In the genomic region with DNA sequence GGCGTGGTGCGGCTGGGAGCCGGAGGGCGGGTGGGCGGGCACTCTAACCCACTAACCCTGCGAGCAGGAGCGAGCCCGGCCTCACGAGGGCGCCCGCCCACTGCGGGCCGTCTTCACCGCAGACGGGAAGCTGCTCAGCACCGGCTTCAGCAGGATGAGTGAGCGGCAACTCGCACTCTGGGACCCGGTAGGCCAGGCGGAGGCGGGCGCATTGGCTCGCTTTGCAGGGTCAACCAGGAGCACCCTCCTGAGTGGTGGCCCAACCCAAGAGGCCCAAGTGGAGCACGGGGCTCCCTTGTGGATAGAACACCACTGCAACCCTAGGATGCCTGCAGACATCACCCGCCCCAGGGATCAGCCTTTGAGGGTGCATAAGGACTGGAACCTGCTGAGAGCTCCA, we compare ENCODE assay signal across 8 mouse cellular contexts. TPM values are rescaled to one million over a fixed set of nuclear protein-coding genes. Genes with fewer than 3 reads are reported as not detected.
DNase-seq lines count a peak whose midpoint lies in the region; ATAC-seq and TF ChIP-seq lines count a peak whose summit lies in the region.

No protein-coding gene starts in this region.

- no peaks in the 10 kb centered on the region; the same call in none of the 2 replicates for H3K27me3 ChIP-seq in forebrain, postnatal 0 days (ENCODE audit: insufficient read depth, low read length)
- peaks cover 66% of the 10 kb centered on the region for H3K27me3 ChIP-seq in hindbrain, embryonic 12.5 days

- WGBS in forebrain, postnatal 0 days, result 3% methylated on average over 25 of the region's 25 CpGs
- 2% methylated on average over 25 of the region's 25 CpGs for WGBS in hindbrain, embryonic 12.5 days

- H3K4me1 ChIP-seq in forebrain, postnatal 0 days (ENCODE audit: insufficient read depth), result peaks cover 5% of the 10 kb centered on the region
- peaks cover 14% of the 10 kb centered on the region for H3K4me1 ChIP-seq in hindbrain, embryonic 12.5 days

- H3K36me3 ChIP-seq in forebrain, postnatal 0 days (ENCODE audit: insufficient read depth), result peaks cover 21% of the 10 kb centered on the region
- H3K36me3 ChIP-seq in hindbrain, embryonic 12.5 days, result peaks cover 17% of the 10 kb centered on the region

- no peak overlapping the region for H3K4me3 ChIP-seq in forebrain, postnatal 0 days (ENCODE audit: low read depth, low read length)
- H3K4me3 ChIP-seq in hindbrain, embryonic 12.5 days, result no peak overlapping the region

- DNase-seq in cerebellum, postnatal 25 days, result peak; percentile 67 to 83
- no peak for DNase-seq in cerebellum, adult 8-10 months
- DNase-seq in adrenal gland, adult 2 months, result peak; percentile 87
- no peak for DNase-seq in forebrain, postnatal 0 days
- DNase-seq in layer of hippocampus, postnatal 36 days, result peak; percentile 63 to 73
- DNase-seq in spleen, postnatal 4 days (ENCODE audit: low spot score in 2 of 2), result peak; percentile 78 to 90

- H3K9me3 ChIP-seq in forebrain, postnatal 0 days (ENCODE audit: low read length), result no peaks in the 10 kb centered on the region
- H3K9me3 ChIP-seq in hindbrain, embryonic 12.5 days (replicated peaks), result no peaks in the 10 kb centered on the region

- no peak overlapping the region for H3K9ac ChIP-seq in forebrain, postnatal 0 days
- peak overlapping the region; percentile 13; the same call in 1 of the 2 replicates for H3K9ac ChIP-seq in hindbrain, embryonic 12.5 days

- ATAC-seq in forebrain, postnatal 0 days, result peak; percentile 46; the same call in 1 of the 2 replicates
- ATAC-seq in hindbrain, embryonic 12.5 days (ENCODE audit: low FRiP score), result no peak
- ATAC-seq in megakaryocyte, adult 5-6 weeks (ENCODE audit: poor library complexity, severe bottlenecking), result peak; percentile 82

- H3K27ac ChIP-seq in forebrain, postnatal 0 days (ENCODE audit: low read depth, low read length), result no peak overlapping the region
- no peak overlapping the region for H3K27ac ChIP-seq in hindbrain, embryonic 12.5 days

- H3K4me2 ChIP-seq in forebrain, postnatal 0 days (ENCODE audit: low read depth), result no peak overlapping the region
- peak overlapping the region; percentile 9; the same call in 1 of the 2 replicates for H3K4me2 ChIP-seq in hindbrain, embryonic 12.5 days (replicated peaks)

- TF ChIP-seq CTCF in forebrain, postnatal 0 days (IDR thresholded peaks at IDR 0.05; ENCODE audit: low read depth), result no peak

RNA-seq across cellular contexts. Expression of a gene that starts 4.9 kb away (rescaled TPM):
- 1 to 10 TPM; 1.3 to 2.0 TPM for total RNA-seq in adrenal gland, adult 2 months (2021)
- polyA plus RNA-seq in adrenal gland, adult 2 months (2012; rRNA removed), result 6.0 and 9.2 TPM in 2 replicates
- 0.43 and 0.54 TPM in 2 replicates for total RNA-seq in forebrain, postnatal 0 days (2014; rRNA removed)
- 0.12 and 0.28 TPM in 2 replicates for polyA plus RNA-seq in forebrain, postnatal 0 days (2015; fragmentation: Nextera tagmentation; extraction: Ambion mirVana)
- 0.09 and 0.52 TPM in 2 replicates for polyA plus RNA-seq in hindbrain, embryonic 12.5 days (2016; fragmentation: Nextera tagmentation; extraction: Ambion mirVana)
- 10 to 100 TPM; 12.5 to 15.9 TPM for total RNA-seq in layer of hippocampus, postnatal 36 days (2021)
- 0.09 and 0.21 TPM in 2 replicates for total RNA-seq in megakaryocyte, adult 5-6 weeks (2015)
- not detected in 2 replicates for total RNA-seq in megakaryocyte, adult 5-6 weeks (2017)

RNA-seq across cellular contexts. Expression of a gene that starts 22.3 kb away (rescaled TPM):
- total RNA-seq in adrenal gland, adult 2 months (2021), result 1 to 10 TPM; 6.0 to 7.3 TPM
- 24.7 and 27.8 TPM in 2 replicates for polyA plus RNA-seq in adrenal gland, adult 2 months (2012; rRNA removed)
- 81.7 and 81.9 TPM in 2 replicates for total RNA-seq in forebrain, postnatal 0 days (2014; rRNA removed)
- polyA plus RNA-seq in forebrain, postnatal 0 days (2015; fragmentation: Nextera tagmentation; extraction: Ambion mirVana), result 55.4 and 56.8 TPM in 2 replicates
- polyA plus RNA-seq in hindbrain, embryonic 12.5 days (2016; fragmentation: Nextera tagmentation; extraction: Ambion mirVana), result 28.3 and 29.2 TPM in 2 replicates
- total RNA-seq in layer of hippocampus, postnatal 36 days (2021), result 10 to 100 TPM; 83.2 to 88.4 TPM
- 2.0 and 2.1 TPM in 2 replicates for total RNA-seq in megakaryocyte, adult 5-6 weeks (2015)
- total RNA-seq in megakaryocyte, adult 5-6 weeks (2017), result 2.8 and 9.1 TPM in 2 replicates

RNA-seq across cellular contexts. Expression of a gene that starts 26.2 kb away (rescaled TPM):
- 10 to 100 TPM; 42.1 to 48.8 TPM for total RNA-seq in adrenal gland, adult 2 months (2021)
- polyA plus RNA-seq in adrenal gland, adult 2 months (2012; rRNA removed), result 69.5 and 72.1 TPM in 2 replicates
- 91.2 and 126 TPM in 2 replicates for total RNA-seq in forebrain, postnatal 0 days (2014; rRNA removed)
- 20.1 and 22.1 TPM in 2 replicates for polyA plus RNA-seq in forebrain, postnatal 0 days (2015; fragmentation: Nextera tagmentation; extraction: Ambion mirVana)
- 10.9 and 13.4 TPM in 2 replicates for polyA plus RNA-seq in hindbrain, embryonic 12.5 days (2016; fragmentation: Nextera tagmentation; extraction: Ambion mirVana)
- 100 to 1,000 TPM; 284 to 288 TPM for total RNA-seq in layer of hippocampus, postnatal 36 days (2021)
- 17.6 and 20.0 TPM in 2 replicates for total RNA-seq in megakaryocyte, adult 5-6 weeks (2015)
- total RNA-seq in megakaryocyte, adult 5-6 weeks (2017), result 12.3 and 18.7 TPM in 2 replicates

RNA-seq across cellular contexts. Expression of a gene that starts 47.8 kb away (rescaled TPM):
- total RNA-seq in adrenal gland, adult 2 months (2021), result 10 to 100 TPM; 12.1 to 29.9 TPM
- 28.7 and 38.9 TPM in 2 replicates for polyA plus RNA-seq in adrenal gland, adult 2 months (2012; rRNA removed)
- 1.6 and 1.9 TPM in 2 replicates for total RNA-seq in forebrain, postnatal 0 days (2014; rRNA removed)
- 1.1 and 1.5 TPM in 2 replicates for polyA plus RNA-seq in forebrain, postnatal 0 days (2015; fragmentation: Nextera tagmentation; extraction: Ambion mirVana)
- 3.5 and 4.2 TPM in 2 replicates for polyA plus RNA-seq in hindbrain, embryonic 12.5 days (2016; fragmentation: Nextera tagmentation; extraction: Ambion mirVana)
- total RNA-seq in layer of hippocampus, postnatal 36 days (2021), result 1 to 10 TPM; 1.3 to 1.5 TPM
- total RNA-seq in megakaryocyte, adult 5-6 weeks (2015), result 6.8 and 8.3 TPM in 2 replicates
- 13.8 and 17.0 TPM in 2 replicates for total RNA-seq in megakaryocyte, adult 5-6 weeks (2017)

RNA-seq across cellular contexts. Expression of a gene that starts 48.6 kb away (rescaled TPM):
- total RNA-seq in adrenal gland, adult 2 months (2021), result 10 to 100 TPM in 1 of 2 experiments, 1 to 10 TPM in 1; 6.3 to 15.6 TPM
- polyA plus RNA-seq in adrenal gland, adult 2 months (2012; rRNA removed), result 31.1 and 37.1 TPM in 2 replicates
- total RNA-seq in forebrain, postnatal 0 days (2014; rRNA removed), result 7.7 and 12.4 TPM in 2 replicates
- 12.3 and 12.4 TPM in 2 replicates for polyA plus RNA-seq in forebrain, postnatal 0 days (2015; fragmentation: Nextera tagmentation; extraction: Ambion mirVana)
- polyA plus RNA-seq in hindbrain, embryonic 12.5 days (2016; fragmentation: Nextera tagmentation; extraction: Ambion mirVana), result 29.7 and 32.3 TPM in 2 replicates
- 1 to 10 TPM; 5.4 to 5.9 TPM for total RNA-seq in layer of hippocampus, postnatal 36 days (2021)
- 6.2 and 6.5 TPM in 2 replicates for total RNA-seq in megakaryocyte, adult 5-6 weeks (2015)
- 5.0 and 5.8 TPM in 2 replicates for total RNA-seq in megakaryocyte, adult 5-6 weeks (2017)

Comparison
In these comparisons a context has a peak if more than half of its experiments do, and no peak if none do; other contexts are left out.
1. DNase-seq: peak in cerebellum, postnatal 25 days (2 of 2), adrenal gland, adult 2 months (single experiment), layer of hippocampus, postnatal 36 days (2 of 2) and spleen, postnatal 4 days (2 of 2); none in cerebellum, adult 8-10 months (single experiment) and forebrain, postnatal 0 days (single experiment).